Mouse (Mus musculus): Measurements from ENCODE around the gene H1f0.

DNA sequence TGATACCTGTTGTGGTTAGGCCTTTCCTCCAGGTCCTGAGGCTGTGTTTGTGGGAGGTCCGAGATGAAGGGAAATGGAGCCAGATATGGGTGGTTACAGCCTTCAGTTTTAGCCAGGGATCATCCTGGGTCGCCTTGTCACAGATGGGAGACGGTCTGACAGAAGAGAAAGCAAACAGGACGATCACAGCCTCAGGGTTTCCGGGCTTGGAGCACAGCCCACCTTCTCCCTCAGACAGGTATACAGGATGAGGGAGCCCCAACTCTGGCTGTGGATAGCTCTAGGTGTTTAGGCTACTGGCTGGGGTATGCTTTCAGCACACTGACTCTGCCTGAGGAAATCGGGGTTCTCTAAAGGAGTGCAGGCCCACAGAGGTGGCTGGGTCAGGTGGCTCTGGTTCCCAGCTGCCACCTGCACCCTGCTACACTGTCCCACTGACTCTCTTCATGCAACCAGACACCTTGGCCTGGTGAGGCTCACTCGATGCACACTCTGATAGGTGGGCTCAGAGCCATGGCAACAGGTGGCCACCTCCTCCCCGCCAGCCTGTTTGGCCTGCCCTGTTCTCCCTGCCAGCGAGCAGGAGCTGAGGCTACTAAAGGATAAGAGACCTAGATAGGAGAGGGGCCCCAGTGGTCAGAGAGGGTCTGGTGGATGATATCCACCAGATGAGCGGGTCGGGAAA is 41.6 kb upstream of the H1f0 start:
- TF ChIP-seq EP300 (IDR thresholded peaks at IDR 0.05; ENCODE audit: low read depth) (no peak), CTCF (IDR thresholded peaks at IDR 0.05; ENCODE audit: low read depth) (no peak)
